Mouse (Mus musculus) hematopoietic stem cell, adult 5-6 weeks (primary cell): ENCODE data around the gene Mapk12. TPM values are rescaled to one million over a fixed set of nuclear protein-coding genes. Genes with fewer than 3 reads are reported as not detected.

Experiments used
- ATAC-seq, 2 experiments: fragments of 125-278 bp in 1 of 2; replicated peaks in 1 of 2; 2 replicates each; pipeline ENCODE4 v1.8.0; 2016 to 2017; ENCODE audit warnings: inconsistent platforms in 2 of 2, mild to moderate bottlenecking in 2 of 2, moderate number of reproducible peaks in 2 of 2, low read depth in 1 of 2, moderate TSS enrichment in 1 of 2; ENCODE audit not compliant: low FRiP score in 2 of 2, poor library complexity in 2 of 2, severe bottlenecking in 2 of 2, insufficient read depth in 1 of 2, low TSS enrichment in 1 of 2
- total RNA-seq: library from RNA; stranded (forward); fragments of 172-1452, 232-1000 nt; gene quantifications from 2 replicates; pipeline ENCODE4 v1.2.3, GENCODE M21; 2017

Gene Mapk12
- total RNA-seq, 1 experiment from 2014 or later = 5.7 TPM

DNA sequence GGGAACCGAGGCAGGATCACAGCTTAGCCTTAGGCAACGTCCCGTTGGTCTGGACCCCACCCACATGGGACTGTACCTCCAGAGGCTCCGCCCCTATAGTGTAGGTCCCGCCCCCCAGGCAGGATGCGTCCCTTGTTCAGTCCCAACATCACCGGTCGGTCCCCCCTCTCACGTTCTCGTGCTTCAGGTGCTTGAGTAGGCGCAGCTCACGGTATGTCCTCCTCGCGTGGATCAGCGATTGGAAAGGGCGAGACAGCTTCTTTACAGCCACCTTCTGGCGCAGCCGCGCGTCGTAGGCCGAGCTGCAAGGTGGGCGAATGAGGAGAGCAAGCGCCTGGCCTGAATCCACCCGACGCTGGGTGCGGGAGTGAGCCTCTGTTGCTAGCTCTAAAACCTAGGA, 6.0 kb upstream of the Mapk12 start:
- ATAC-seq = no peak

DNA sequence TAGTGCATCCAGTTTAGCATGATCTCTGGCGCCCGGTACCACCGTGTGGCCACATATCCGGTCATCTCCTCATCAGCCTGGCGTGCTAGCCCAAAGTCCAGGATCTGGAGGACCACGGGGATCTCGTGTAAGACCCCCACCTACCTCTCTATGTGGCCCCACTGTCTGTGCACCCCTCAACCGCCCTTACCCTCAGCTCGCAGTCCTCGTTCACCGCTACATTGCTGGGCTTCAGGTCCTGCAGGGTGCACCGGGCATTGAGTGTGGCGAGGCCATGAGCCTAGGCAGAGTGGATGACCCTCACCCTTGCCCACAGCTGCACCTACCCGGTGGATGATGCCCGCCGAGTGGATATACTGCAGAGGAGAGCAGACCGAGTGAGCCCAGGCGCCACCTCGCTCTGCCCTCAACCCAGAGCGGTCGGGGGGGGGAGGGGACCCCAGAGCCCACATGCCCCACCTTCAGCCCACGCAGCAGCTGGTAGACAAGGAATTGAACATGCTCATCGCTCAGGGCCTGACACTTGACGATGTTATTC, 5.4 kb upstream of the Mapk12 start:
- ATAC-seq = no peak

DNA sequence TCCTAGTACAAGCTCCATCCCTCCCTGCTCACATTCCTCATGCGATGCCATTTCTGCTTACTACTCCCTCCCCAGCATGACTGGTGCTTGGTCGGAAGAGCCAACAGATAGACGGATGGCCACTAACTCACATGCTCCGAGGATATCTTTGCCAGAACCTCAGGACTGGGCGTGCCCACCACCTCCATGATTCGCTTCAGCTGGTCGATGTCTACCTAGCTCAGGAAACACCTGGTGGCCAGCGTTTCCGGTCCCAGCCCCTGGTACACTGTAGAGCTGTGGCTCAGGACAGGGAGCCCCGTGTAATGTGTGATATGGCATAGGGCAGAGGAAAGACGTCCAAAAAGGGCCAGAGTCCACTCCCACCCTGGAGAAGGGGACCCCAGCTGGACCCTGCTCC, 4.5 kb upstream of the Mapk12 start:
- ATAC-seq = peak in 1 of 2 experiments; percentile 16; a peak in 1 of 4 replicates

DNA sequence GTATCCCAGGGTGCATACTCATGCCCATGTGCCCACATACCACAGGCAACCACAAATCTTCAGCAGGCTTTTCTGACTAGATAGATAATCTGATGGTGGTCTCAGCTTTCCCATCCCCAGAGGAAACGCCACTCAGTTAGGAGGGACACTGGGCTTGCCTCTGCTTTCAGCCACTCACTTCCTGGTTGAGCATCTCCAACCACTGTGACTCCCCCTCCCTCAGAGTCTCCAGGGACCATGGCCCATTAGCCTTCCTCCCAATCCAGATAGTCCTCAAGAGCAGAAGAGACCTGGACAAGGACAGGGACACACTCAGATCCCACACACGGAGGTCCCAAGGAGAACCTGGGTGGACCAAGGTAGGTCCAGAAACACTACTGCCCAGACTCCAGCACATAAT, 2.6 kb upstream of the Mapk12 start:
- ATAC-seq = no peak

DNA sequence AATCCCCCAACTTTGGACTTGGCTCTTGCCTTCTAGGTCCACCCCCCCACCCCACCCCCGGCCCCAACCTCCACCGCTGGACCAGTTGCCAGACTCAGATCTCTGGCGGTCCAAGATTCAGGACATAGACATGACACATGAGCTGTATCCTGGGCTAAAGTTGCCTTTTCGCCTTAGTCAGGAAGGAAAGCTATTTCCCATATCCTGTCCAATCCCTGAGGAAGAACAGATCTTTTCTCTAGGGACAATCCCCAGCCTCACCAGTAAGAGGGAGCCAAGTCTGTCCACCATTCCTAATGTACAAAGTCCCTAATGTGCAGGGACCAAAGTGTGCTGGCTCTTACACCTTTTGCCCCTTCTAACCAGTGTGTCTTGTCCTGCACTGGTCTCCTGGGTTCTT, 1.4 kb upstream of the Mapk12 start:
- no peak for ATAC-seq

DNA sequence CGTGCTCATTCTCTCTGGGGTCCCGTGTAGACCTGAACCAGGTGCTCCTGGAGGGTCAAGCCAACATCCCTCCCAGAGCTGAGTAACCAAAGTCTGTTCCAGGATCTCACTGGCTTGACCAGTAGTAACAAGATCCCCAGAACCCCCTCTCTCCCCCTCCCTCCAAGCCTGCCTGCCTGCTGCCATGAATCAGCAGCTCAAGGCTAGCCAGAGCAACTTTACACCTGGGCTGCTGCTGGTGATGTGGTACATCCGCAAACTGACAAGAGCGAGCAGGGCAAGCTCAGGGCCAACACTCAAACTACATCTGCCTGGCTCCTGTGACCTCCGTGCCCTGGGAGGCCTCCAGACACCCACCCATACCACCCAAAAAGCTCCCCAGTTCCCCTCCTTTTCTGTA, 940 bp upstream of the Mapk12 start:
- ATAC-seq = no peak

DNA sequence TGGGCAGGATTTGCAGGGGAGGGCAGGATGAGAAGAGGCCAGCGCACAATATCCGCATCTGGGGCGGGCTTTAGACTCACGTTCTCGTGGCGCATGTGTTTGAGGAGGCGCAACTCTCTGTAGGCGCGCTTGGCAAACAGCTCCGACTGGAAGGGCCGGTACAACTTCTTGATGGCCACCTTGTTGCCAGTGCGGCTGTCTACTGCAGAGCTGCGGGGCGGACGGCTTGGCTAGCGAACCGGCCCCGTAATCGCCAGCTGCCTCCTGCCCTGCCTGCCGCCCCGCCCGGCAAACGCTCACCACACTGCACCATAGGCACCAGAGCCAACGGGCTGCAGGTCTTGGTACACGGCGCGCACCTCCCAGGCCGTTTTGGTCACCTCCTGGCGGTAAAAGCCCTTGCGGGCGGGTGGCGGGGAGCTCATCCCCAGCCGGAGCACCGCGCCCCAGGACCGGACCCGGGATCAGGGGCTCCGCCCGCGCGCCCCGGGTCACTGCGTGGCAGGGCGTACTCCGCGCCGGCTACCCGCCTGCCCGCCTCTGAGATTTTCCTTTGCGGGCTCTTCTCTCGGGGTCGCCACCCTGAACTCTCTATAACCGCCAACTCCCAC, 350 bp downstream of the Mapk12 start:
- peak in 1 of 2 experiments; percentile 22; a peak in 1 of 4 replicates for ATAC-seq

DNA sequence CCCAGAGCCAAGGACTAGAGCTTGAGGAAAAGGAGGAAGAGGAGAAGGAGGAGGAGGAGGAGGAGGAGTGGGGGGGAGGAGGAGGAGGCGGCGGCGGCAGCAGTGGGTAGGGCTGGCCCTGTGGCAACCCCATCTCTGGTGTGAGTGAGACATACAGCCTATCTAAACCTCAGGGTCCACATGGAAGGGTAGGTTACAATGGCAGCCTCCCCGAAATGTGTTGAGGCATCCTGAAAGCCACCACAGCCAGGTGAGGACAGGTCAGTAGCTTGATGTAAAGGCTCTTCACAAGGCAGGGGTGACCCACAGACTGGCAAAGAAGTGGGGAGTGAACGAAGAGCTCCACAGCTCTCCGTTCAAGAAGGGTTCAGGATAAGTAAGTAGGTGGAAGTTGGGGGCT, 2.0 kb downstream of the Mapk12 start:
- no peak for ATAC-seq

DNA sequence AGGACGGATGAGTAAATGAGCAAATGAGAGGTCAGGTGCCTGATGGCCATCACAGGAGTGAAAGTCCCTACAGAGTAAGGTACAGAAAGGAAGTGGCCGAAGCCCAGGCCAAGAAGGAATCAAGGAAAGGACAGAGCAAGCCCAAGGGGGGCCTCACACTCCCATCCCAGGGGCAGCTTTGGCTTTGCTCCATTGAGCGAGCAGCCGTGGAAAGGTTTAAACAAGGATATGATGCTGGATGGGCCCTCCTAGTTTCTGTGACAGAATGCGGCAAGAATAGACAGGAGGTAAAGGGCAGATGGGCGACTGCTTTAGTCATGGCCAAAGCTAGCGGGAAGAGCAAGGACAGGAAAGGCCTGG, 2.5 kb downstream of the Mapk12 start:
- no peak for ATAC-seq

DNA sequence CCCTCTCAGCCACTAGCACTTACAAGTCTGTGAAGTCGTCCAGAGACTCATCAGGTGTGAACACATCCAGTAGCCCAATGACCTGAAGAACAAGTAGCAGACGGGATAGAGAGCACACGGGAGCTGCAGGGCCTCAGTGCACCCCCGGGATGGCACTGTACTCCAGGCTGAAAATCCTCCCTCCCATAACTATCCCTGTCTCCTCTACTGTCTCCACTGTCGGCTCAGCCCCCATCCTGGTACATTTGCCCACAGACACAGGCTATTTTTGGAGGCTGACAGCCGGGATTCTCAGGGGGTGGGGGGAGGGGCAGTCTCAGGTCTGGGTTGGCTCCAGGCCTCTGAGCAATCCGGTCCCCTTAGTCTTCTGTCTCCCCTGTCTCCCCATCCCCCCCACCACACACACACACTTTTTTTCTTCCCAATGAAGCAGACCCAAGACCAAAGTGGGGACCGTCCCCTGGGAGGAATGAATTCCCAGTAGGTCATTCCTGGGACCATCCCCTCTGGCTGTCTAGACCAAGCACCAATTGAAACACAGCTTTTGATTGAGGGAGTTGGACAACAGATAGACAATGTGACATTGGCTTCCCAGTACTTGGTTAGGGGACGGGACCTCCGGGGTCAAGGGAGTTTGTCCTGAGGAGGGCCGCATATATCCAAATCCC, 3.0 kb downstream of the Mapk12 start:
- ATAC-seq = no peak

DNA sequence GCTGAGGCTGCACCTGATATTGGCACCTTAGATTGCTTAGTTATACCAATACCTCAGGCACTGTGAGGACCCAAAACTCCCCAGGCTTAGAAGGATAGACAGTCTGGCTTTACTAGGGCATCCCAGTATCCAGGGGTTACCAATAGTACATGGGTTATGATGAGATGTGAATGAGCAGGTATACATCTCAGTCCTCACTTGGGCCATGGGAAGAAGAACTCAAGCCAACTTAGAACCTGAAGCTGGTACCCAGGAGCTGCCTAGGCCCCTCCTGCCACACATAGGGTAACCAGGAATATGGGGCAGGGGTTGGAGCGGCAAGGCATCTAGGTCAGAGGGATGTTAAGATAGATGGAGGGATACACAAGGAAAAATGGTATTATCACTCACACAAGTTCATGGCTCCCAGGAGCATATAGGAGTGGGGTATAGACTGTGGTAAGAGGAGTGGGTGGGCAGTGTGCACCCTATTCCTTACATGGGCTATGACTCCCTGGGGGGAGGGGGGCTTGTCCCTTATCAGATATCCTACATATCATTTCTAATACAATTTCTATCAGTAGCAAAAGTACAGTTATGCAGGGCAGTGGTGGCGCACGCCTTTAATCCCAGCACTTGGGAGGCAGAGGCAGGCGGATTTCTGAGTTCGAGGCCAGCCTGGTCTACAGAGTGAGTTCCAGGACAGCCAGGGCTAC, 3.9 kb downstream of the Mapk12 start:
- ATAC-seq = no peak

DNA sequence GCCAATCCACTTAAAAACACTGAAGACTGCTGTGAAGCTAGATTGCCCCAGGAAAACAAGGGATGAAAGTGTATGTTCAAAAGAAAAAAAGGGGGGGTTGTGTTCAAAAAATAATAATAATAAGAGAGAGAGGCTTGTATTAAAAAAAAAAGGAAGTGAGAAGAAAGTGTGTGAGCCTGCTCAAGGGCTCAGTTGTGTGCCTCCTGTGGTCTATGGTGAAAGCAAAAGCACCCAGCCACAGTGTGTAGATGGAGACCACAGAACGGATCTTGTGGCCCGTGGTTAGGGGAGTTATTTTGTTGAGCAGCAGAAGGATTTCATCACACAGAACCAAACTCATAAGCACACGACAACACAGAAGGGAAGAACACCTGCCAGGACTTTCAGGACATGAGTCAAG, 9.2 kb downstream of the Mapk12 start:
- ATAC-seq = peak; percentile 85 to 87

DNA sequence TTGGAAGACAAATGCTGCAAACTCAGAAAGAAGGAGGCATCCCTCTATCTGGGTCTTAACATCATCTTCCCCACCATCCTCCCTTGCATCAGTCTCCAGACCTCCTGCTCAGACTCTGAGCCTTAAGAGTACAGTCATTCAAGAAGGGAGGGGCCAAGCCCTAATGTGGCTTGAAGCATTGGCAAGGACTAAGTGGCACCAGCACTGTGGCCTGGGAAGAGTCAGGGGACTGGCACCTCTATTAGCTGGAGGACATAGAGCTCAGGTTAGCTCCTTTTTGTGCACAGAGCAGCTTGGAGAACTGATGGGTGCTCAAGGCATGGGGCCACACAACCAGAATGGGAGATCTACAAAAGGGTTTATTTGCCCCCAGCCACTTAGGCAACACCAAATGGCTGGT, 10.3 kb downstream of the Mapk12 start:
- ATAC-seq = no peak

DNA sequence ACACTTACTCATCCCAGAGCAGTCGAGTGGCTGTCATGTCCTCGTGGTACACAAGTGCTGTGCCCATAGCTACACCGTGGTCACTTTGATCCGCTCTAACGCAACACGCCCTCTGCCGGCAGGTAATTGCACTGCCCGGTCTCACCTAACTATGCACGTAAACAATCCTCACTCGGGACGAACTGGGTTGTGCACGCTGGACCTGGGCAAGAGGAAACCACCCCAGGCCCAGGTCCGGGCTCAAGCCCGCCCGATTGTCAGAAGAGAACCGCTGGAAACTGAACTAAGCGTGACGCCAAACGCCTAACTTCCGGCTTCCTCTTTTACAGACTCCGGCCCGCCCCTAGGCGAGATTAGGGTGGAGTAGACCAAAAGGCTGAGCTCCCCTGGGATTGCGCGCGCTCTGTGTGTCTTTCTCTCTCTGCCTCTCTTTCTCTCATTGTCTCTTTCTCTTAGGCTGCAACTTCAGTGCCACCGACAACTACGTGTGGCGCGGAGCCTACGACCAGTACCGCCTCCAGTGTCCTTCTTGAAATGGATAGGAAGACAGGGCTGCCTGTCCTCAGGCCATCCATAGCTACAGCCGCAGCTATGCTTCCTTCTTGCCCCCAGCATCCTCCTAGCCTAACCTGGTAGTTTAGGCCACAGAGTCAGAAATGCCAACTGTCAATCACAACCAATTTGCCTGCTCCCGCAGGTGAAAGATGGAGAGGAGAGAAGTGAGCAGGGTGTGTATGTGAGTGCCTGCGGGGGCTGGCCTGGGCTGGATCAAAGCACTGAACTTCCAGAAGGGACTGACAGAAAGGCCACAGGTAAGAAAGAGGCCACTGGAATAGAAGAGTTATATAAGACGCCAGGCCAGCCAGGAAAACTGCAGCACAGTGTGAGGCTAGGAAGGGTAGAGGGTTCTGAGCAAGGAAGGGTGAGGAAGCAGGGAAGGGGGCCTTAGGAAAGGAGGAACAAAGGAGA, 11.8 kb downstream of the Mapk12 start, which contains the start of gene Hdac10:
Gene Hdac10, minus strand, starts transcription at position 319 of the 969 bp plus-strand sequence.
- ATAC-seq = peak; percentile 55 to 73

DNA sequence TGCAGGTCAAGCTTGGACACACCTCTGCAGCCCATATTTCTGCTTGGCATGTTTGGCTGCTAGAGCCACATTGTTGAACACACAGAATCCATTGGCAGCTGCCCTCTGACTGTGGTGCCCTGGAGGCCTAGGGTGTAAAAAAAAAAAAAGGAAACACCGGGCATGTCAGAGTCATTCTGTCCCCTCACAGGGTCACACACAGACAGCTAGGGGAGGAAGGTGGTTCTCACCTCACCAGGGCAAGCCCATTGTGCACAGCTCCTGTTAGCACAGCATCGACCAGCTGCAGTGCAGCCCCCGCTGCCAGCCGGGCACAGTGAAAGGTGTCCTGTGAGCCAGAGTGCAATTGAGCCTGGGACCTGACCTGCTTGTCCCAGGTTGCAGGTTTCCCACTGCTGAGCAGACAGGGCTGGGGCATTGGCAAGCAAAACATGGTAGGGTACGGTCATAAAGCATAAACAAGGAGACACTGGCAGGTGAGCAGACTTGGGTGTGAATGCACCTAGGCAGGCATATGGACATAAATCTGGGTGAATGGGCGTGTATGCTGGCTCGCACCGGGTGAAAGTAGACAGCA, 13.1 kb downstream of the Mapk12 start:
- ATAC-seq = no peak

DNA sequence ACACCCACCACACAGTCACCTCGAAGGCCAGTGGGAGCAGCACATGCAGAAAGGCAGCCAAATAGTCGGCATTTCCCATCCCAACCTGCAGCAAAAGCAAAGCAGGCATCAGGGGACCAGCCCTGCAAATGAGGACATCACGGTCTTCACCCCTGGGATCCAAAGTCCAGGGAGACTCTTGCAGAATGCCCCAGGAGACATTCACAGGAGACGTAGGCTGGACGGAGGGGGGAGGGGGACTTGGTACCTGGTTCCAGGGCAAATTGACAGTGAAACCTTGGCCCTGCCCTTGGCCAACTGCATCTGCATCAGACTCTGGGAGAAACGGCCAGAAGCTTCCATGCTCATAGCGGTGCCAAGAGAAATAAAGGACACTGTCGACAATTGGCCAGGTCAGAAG, 13.9 kb downstream of the Mapk12 start:
- ATAC-seq = no peak

DNA sequence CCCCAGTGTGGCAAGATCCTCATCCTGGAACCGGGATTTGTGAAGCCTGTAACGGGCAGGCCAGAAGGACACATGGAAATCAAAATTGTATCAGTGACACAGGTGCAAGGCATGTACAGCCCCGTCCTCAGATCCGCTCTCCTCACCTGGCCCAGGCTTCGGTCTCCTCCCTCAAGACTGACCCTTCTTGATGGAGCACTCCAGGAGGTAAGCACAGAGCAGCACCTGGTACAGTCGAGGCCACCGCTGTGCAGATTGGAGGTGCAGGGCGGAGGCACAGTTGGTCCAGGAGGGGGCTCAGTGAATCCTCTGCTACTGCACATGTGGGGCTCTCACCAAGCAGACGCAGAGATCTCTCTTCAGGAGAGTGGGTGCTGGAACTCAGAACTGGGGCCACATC, 15.2 kb downstream of the Mapk12 start:
- ATAC-seq = no peak
